Mouse (Mus musculus) forebrain, embryonic 10.5 days (tissue): ENCODE measurements at regions not wholly inside any gene's neighbourhood (a gene's known extent, or its start where the extent isn't known, plus 50 kb on each side); places are given as distances from the start of the nearest gene placed in this dataset.
A peak's percentile ranks its signal among the peaks of the same experiment; 100 is the strongest.

ENCODE experiments used
- DNase-seq: peaks from one replicate; pipeline ENCODE4 v3.0.0-alpha.2; 2017; ENCODE audit warnings: low spot score; ENCODE audit errors: extremely low spot score
- H3K27ac ChIP-seq: fragments of 300-500 bp; sonication (generic); 2 replicates; pipeline ENCODE4 v1.5.1; 2016; ENCODE audit warnings: mild to moderate bottlenecking
- H3K27me3 ChIP-seq: fragments of 300-500 bp; sonication (generic); 2 replicates; pipeline ENCODE4 v1.6.1; 2016; ENCODE audit warnings: mild to moderate bottlenecking; ENCODE audit not compliant: poor library complexity, severe bottlenecking
- H3K36me3 ChIP-seq: fragments of 300-500 bp; sonication (generic); replicated peaks from 2 replicates; pipeline ENCODE4 v1.6.1; 2016; ENCODE audit warnings: mild to moderate bottlenecking, moderate library complexity
- H3K4me1 ChIP-seq: fragments of 300-500 bp; sonication (generic); 2 replicates; pipeline ENCODE4 v1.6.1; 2016
- H3K4me3 ChIP-seq: fragments of 300-500 bp; sonication (generic); 2 replicates; pipeline ENCODE4 v1.5.1; 2016; ENCODE audit warnings: mild to moderate bottlenecking, moderate library complexity
- H3K9me3 ChIP-seq: fragments of 300-500 bp; sonication (generic); 2 replicates; pipeline ENCODE4 v1.6.1; 2016; ENCODE audit warnings: mild to moderate bottlenecking, moderate library complexity
- WGBS: fragments of 180-500 bp; shearing (Covaris S2); methylation state at CpG from one replicate; pipeline ENCODE4 v1.1.7; 2016; 5-methylcytosine and 5-hydroxymethylcytosine counted together

- DNase-seq: no peak
- H3K27ac ChIP-seq: no peak overlapping the region
- no peaks in the 10 kb centered on the region for H3K9me3 ChIP-seq
- H3K4me3 ChIP-seq: no peak overlapping the region
- WGBS: 81% methylated on average over 3 of the region's 3 CpGs
- H3K4me1 ChIP-seq: no peaks in the 10 kb centered on the region
- H3K27me3 ChIP-seq: no peaks in the 10 kb centered on the region
- no peaks in the 10 kb centered on the region for H3K36me3 ChIP-seq
These were observed 209.9 kb upstream of the Hs6st1 start for GRCm38 (mm10) chr1:35858342-35858741.

- Histone ChIP-seq H3K9me3 (no peaks in the 10 kb centered on the region), H3K4me3 (no peak overlapping the region), H3K36me3 (no peaks in the 10 kb centered on the region), H3K4me1 (no peaks in the 10 kb centered on the region), H3K27me3 (no peaks in the 10 kb centered on the region), H3K27ac (no peak overlapping the region)
- 91% methylated on average over 5 of the region's 5 CpGs for WGBS
- DNase-seq: no peak
These were observed 207.4 kb upstream of the Hs6st1 start for GRCm38 (mm10) chr1:35860779-35861178.

- Histone ChIP-seq H3K27ac (no peak overlapping the region), H3K4me3 (no peak overlapping the region), H3K36me3 (no peaks in the 10 kb centered on the region), H3K27me3 (no peaks in the 10 kb centered on the region), H3K9me3 (no peaks in the 10 kb centered on the region), H3K4me1 (no peaks in the 10 kb centered on the region)
- DNase-seq: no peak
- 94% methylated on average over 5 of the region's 5 CpGs for WGBS
These were observed 206.0 kb upstream of the Hs6st1 start for GRCm38 (mm10) chr1:35862196-35862595.

- no peak overlapping the region for H3K4me3 ChIP-seq
- no peaks in the 10 kb centered on the region for H3K27me3 ChIP-seq
- H3K9me3 ChIP-seq: no peaks in the 10 kb centered on the region
- no peak overlapping the region for H3K27ac ChIP-seq
- H3K4me1 ChIP-seq: no peaks in the 10 kb centered on the region
- no peak for DNase-seq
- WGBS: 90% methylated on average over 2 of the region's 2 CpGs
- H3K36me3 ChIP-seq: no peaks in the 10 kb centered on the region
These were observed 205.5 kb upstream of the Hs6st1 start for GRCm38 (mm10) chr1:35862661-35863060.

GRCm38 (mm10) chr1:35864246-35864645 is 204.0 kb upstream of the Hs6st1 start:
- Histone ChIP-seq H3K4me1 (peaks cover 2% of the 10 kb centered on the region), H3K9me3 (no peaks in the 10 kb centered on the region), H3K27ac (no peak overlapping the region), H3K4me3 (no peak overlapping the region), H3K27me3 (no peaks in the 10 kb centered on the region), H3K36me3 (no peaks in the 10 kb centered on the region)
- no peak for DNase-seq
- WGBS: 89% methylated on average over 9 of the region's 9 CpGs

GRCm38 (mm10) chr1:35865263-35865662 is 202.9 kb upstream of the Hs6st1 start:
- H3K36me3 ChIP-seq: no peaks in the 10 kb centered on the region
- WGBS: 91% methylated on average over 6 of the region's 6 CpGs
- H3K4me3 ChIP-seq: no peak overlapping the region
- no peaks in the 10 kb centered on the region for H3K9me3 ChIP-seq
- H3K4me1 ChIP-seq: peaks cover 12% of the 10 kb centered on the region
- no peak for DNase-seq
- 0 out of 2 replicates have a peak overlapping the region, but pooled peaks have one; percentile 31 for H3K27ac ChIP-seq
- H3K27me3 ChIP-seq: no peaks in the 10 kb centered on the region

- no peaks in the 10 kb centered on the region for H3K9me3 ChIP-seq
- 0 out of 2 replicates have a peak overlapping the region, but pooled peaks have one; percentile 4 for H3K27ac ChIP-seq
- H3K4me1 ChIP-seq: peaks cover 20% of the 10 kb centered on the region
- H3K27me3 ChIP-seq: no peaks in the 10 kb centered on the region
- no peaks in the 10 kb centered on the region for H3K36me3 ChIP-seq
- DNase-seq: no peak
- WGBS: 87% methylated on average over 12 of the region's 12 CpGs
- H3K4me3 ChIP-seq: no peak overlapping the region
These were observed 201.6 kb upstream of the Hs6st1 start for GRCm38 (mm10) chr1:35866643-35867042.

GRCm38 (mm10) chr1:35869381-35870143 is 198.6 kb upstream of the Hs6st1 start:
- Histone ChIP-seq H3K27ac (peak overlapping the region; percentile 85), H3K36me3 (no peaks in the 10 kb centered on the region), H3K27me3 (no peaks in the 10 kb centered on the region), H3K9me3 (no peaks in the 10 kb centered on the region), H3K4me1 (peaks cover 23% of the 10 kb centered on the region), H3K4me3 (peak overlapping the region; percentile 22)
- DNase-seq: peak; percentile 84
- 31% methylated on average over 17 of the region's 17 CpGs for WGBS

GRCm38 (mm10) chr1:35870144-35870827 is 197.9 kb upstream of the Hs6st1 start:
- peak overlapping the region; percentile 22; the same call in 1 of the 2 replicates for H3K4me3 ChIP-seq
- H3K4me1 ChIP-seq: peaks cover 30% of the 10 kb centered on the region
- no peak for DNase-seq
- no peaks in the 10 kb centered on the region for H3K36me3 ChIP-seq
- peak overlapping the region; percentile 85 for H3K27ac ChIP-seq
- H3K9me3 ChIP-seq: no peaks in the 10 kb centered on the region
- WGBS: 74% methylated on average over 9 of the region's 9 CpGs
- no peaks in the 10 kb centered on the region for H3K27me3 ChIP-seq

- DNase-seq: no peak
- H3K36me3 ChIP-seq: no peaks in the 10 kb centered on the region
- no peaks in the 10 kb centered on the region for H3K27me3 ChIP-seq
- H3K4me3 ChIP-seq: no peak overlapping the region
- peaks cover 37% of the 10 kb centered on the region for H3K4me1 ChIP-seq
- no peak overlapping the region for H3K27ac ChIP-seq
- WGBS: 96% methylated on average over 2 of the region's 2 CpGs
- no peaks in the 10 kb centered on the region for H3K9me3 ChIP-seq
These were observed 195.2 kb upstream of the Hs6st1 start for GRCm38 (mm10) chr1:35873038-35873437.

GRCm38 (mm10) chr1:35875210-35875811 is 192.9 kb upstream of the Hs6st1 start:
- Histone ChIP-seq H3K27me3 (no peaks in the 10 kb centered on the region), H3K4me1 (peaks cover 24% of the 10 kb centered on the region), H3K27ac (peak overlapping the region; percentile 60; the same call in 1 of the 2 replicates), H3K4me3 (no peak overlapping the region), H3K9me3 (no peaks in the 10 kb centered on the region), H3K36me3 (no peaks in the 10 kb centered on the region)
- no peak for DNase-seq
- 75% methylated on average over 11 of the region's 11 CpGs for WGBS

- H3K36me3 ChIP-seq: no peaks in the 10 kb centered on the region
- WGBS: 86% methylated on average over 4 of the region's 4 CpGs
- H3K27me3 ChIP-seq: no peaks in the 10 kb centered on the region
- no peak overlapping the region for H3K4me3 ChIP-seq
- no peak for DNase-seq
- H3K4me1 ChIP-seq: peaks cover 17% of the 10 kb centered on the region
- H3K27ac ChIP-seq: 0 out of 2 replicates have a peak overlapping the region, but pooled peaks have one; percentile 1
- H3K9me3 ChIP-seq: no peaks in the 10 kb centered on the region
These were observed 189.8 kb upstream of the Hs6st1 start for GRCm38 (mm10) chr1:35878426-35878825.
